Mouse (Mus musculus): ENCODE data around the gene Stx18. TPM values are rescaled to one million over a fixed set of nuclear protein-coding genes. Genes with fewer than 3 reads are reported as not detected.

Stx18 gene
- polyA plus RNA-seq, 1 experiment from 2014 or later: 27.6 TPM

GRCm38 (mm10) chr5:38090581-38090980, 52.0 kb downstream of the Stx18 start:
- H3K4me3 ChIP-seq (ENCODE audit: low read depth, low read length): no peak overlapping the region
- 62% methylated on average over 3 of the region's 3 CpGs for WGBS
- H3K36me3 ChIP-seq (ENCODE audit: control insufficient read depth, insufficient read depth, low read length): no peaks in the 10 kb centered on the region
- no peak for ATAC-seq (ENCODE audit: low FRiP score, low TSS enrichment)
- DNase-seq (ENCODE audit: low spot score): no peak
- no peak overlapping the region for H3K9ac ChIP-seq (ENCODE audit: low read length)
- TF ChIP-seq CTCF (IDR thresholded peaks at IDR 0.05; ENCODE audit: low read depth) (no peak), EP300 (optimal IDR thresholded peaks at IDR 0.05) (no peak)
- no peaks in the 10 kb centered on the region for H3K27me3 ChIP-seq (ENCODE audit: control insufficient read depth, insufficient read depth, low read length)
- H3K27ac ChIP-seq (replicated peaks): no peak overlapping the region
- H3K9me3 ChIP-seq (ENCODE audit: control insufficient read depth, low read length): no peaks in the 10 kb centered on the region
- H3K4me2 ChIP-seq (replicated peaks; ENCODE audit: low read depth): no peak overlapping the region
- H3K4me1 ChIP-seq (replicated peaks; ENCODE audit: control insufficient read depth, insufficient read depth): no peaks in the 10 kb centered on the region

- Histone ChIP-seq H3K4me1 (replicated peaks; ENCODE audit: control insufficient read depth, insufficient read depth) (no peaks in the 10 kb centered on the region), H3K9ac (ENCODE audit: low read length) (no peak overlapping the region), H3K9me3 (ENCODE audit: control insufficient read depth, low read length) (no peaks in the 10 kb centered on the region), H3K27me3 (ENCODE audit: control insufficient read depth, insufficient read depth, low read length) (no peaks in the 10 kb centered on the region), H3K4me2 (replicated peaks; ENCODE audit: low read depth) (no peak overlapping the region), H3K4me3 (ENCODE audit: low read depth, low read length) (no peak overlapping the region), H3K36me3 (ENCODE audit: control insufficient read depth, insufficient read depth, low read length) (no peaks in the 10 kb centered on the region), H3K27ac (replicated peaks) (no peak overlapping the region)
- no peak for TF ChIP-seq EP300 (optimal IDR thresholded peaks at IDR 0.05)
- TF ChIP-seq CTCF (IDR thresholded peaks at IDR 0.05; ENCODE audit: low read depth): peak; percentile 90
- DNase-seq (ENCODE audit: low spot score) (no peak), ATAC-seq (ENCODE audit: low FRiP score, low TSS enrichment) (0 out of 2 replicates have a peak, but pooled peaks have one; percentile 32)
- 71% methylated on average over 8 of the region's 8 CpGs for WGBS
These were observed 52.8 kb downstream of the Stx18 start for GRCm38 (mm10) chr5:38091046-38091965.

GRCm38 (mm10) chr5:38091966-38092304, 53.4 kb downstream of the Stx18 start:
- Histone ChIP-seq H3K27ac (replicated peaks) (no peak overlapping the region), H3K4me1 (replicated peaks; ENCODE audit: control insufficient read depth, insufficient read depth) (no peaks in the 10 kb centered on the region), H3K36me3 (ENCODE audit: control insufficient read depth, insufficient read depth, low read length) (no peaks in the 10 kb centered on the region), H3K27me3 (ENCODE audit: control insufficient read depth, insufficient read depth, low read length) (no peaks in the 10 kb centered on the region), H3K9me3 (ENCODE audit: control insufficient read depth, low read length) (no peaks in the 10 kb centered on the region), H3K4me3 (ENCODE audit: low read depth, low read length) (no peak overlapping the region), H3K9ac (ENCODE audit: low read length) (no peak overlapping the region), H3K4me2 (replicated peaks; ENCODE audit: low read depth) (no peak overlapping the region)
- TF ChIP-seq EP300 (optimal IDR thresholded peaks at IDR 0.05) (no peak), CTCF (IDR thresholded peaks at IDR 0.05; ENCODE audit: low read depth) (no peak)
- DNase-seq (ENCODE audit: low spot score) (no peak), ATAC-seq (ENCODE audit: low FRiP score, low TSS enrichment) (no peak)
- 78% methylated on average over 2 of the region's 2 CpGs for WGBS

- no peak overlapping the region for H3K27ac ChIP-seq (replicated peaks)
- H3K36me3 ChIP-seq (ENCODE audit: control insufficient read depth, insufficient read depth, low read length): no peaks in the 10 kb centered on the region
- no peak overlapping the region for H3K4me3 ChIP-seq (ENCODE audit: low read depth, low read length)
- no peaks in the 10 kb centered on the region for H3K27me3 ChIP-seq (ENCODE audit: control insufficient read depth, insufficient read depth, low read length)
- no peak for DNase-seq (ENCODE audit: low spot score)
- WGBS: 94% methylated on average over 2 of the region's 2 CpGs
- H3K4me1 ChIP-seq (replicated peaks; ENCODE audit: control insufficient read depth, insufficient read depth): no peaks in the 10 kb centered on the region
- H3K4me2 ChIP-seq (replicated peaks; ENCODE audit: low read depth): no peak overlapping the region
- no peak for ATAC-seq (ENCODE audit: low FRiP score, low TSS enrichment)
- H3K9me3 ChIP-seq (ENCODE audit: control insufficient read depth, low read length): no peaks in the 10 kb centered on the region
- H3K9ac ChIP-seq (ENCODE audit: low read length): no peak overlapping the region
- no peak for TF ChIP-seq CTCF (IDR thresholded peaks at IDR 0.05; ENCODE audit: low read depth)
- TF ChIP-seq EP300 (optimal IDR thresholded peaks at IDR 0.05): no peak
These were observed 55.8 kb downstream of the Stx18 start for GRCm38 (mm10) chr5:38094331-38094730.

- H3K36me3 ChIP-seq (ENCODE audit: control insufficient read depth, insufficient read depth, low read length): no peaks in the 10 kb centered on the region
- 64% methylated on average over 4 of the region's 4 CpGs for WGBS
- ATAC-seq (ENCODE audit: low FRiP score, low TSS enrichment) (no peak), DNase-seq (ENCODE audit: low spot score) (no peak)
- H3K9ac ChIP-seq (ENCODE audit: low read length): no peak overlapping the region
- no peaks in the 10 kb centered on the region for H3K27me3 ChIP-seq (ENCODE audit: control insufficient read depth, insufficient read depth, low read length)
- no peaks in the 10 kb centered on the region for H3K9me3 ChIP-seq (ENCODE audit: control insufficient read depth, low read length)
- no peak overlapping the region for H3K27ac ChIP-seq (replicated peaks)
- no peak overlapping the region for H3K4me2 ChIP-seq (replicated peaks; ENCODE audit: low read depth)
- H3K4me1 ChIP-seq (replicated peaks; ENCODE audit: control insufficient read depth, insufficient read depth): no peaks in the 10 kb centered on the region
- peak; percentile 66 for TF ChIP-seq CTCF (IDR thresholded peaks at IDR 0.05; ENCODE audit: low read depth)
- TF ChIP-seq EP300 (optimal IDR thresholded peaks at IDR 0.05): no peak
- no peak overlapping the region for H3K4me3 ChIP-seq (ENCODE audit: low read depth, low read length)
These were observed 59.1 kb downstream of the Stx18 start for GRCm38 (mm10) chr5:38097501-38098093.

GRCm38 (mm10) chr5:38099139-38099676, 60.7 kb downstream of the Stx18 start:
- 91% methylated on average over 2 of the region's 2 CpGs for WGBS
- no peak for DNase-seq (ENCODE audit: low spot score)
- Histone ChIP-seq H3K27me3 (ENCODE audit: control insufficient read depth, insufficient read depth, low read length) (no peaks in the 10 kb centered on the region), H3K27ac (replicated peaks) (no peak overlapping the region), H3K9me3 (ENCODE audit: control insufficient read depth, low read length) (no peaks in the 10 kb centered on the region), H3K9ac (ENCODE audit: low read length) (no peak overlapping the region), H3K4me2 (replicated peaks; ENCODE audit: low read depth) (no peak overlapping the region), H3K4me3 (ENCODE audit: low read depth, low read length) (no peak overlapping the region), H3K36me3 (ENCODE audit: control insufficient read depth, insufficient read depth, low read length) (no peaks in the 10 kb centered on the region), H3K4me1 (replicated peaks; ENCODE audit: control insufficient read depth, insufficient read depth) (no peaks in the 10 kb centered on the region)
- ATAC-seq (ENCODE audit: low FRiP score, low TSS enrichment): no peak
- TF ChIP-seq CTCF (IDR thresholded peaks at IDR 0.05; ENCODE audit: low read depth) (no peak), EP300 (optimal IDR thresholded peaks at IDR 0.05) (no peak)
